Mouse (Mus musculus) megakaryocyte, embryonic 14.5 days (primary cell): ENCODE data around the gene Cacna2d4.

ENCODE experiments used
- FLI1 ChIP-seq: IDR thresholded peaks from 2 replicates; pipeline ENCODE4 v1.6.1; 2012; ENCODE audit warnings: low read length, inconsistent platforms, mixed read lengths
- GATA1 ChIP-seq: IDR thresholded peaks from 3 replicates; pipeline ENCODE4 v1.6.1; 2012; ENCODE audit warnings: mixed read lengths, low read length, inconsistent platforms, borderline replicate concordance

DNA sequence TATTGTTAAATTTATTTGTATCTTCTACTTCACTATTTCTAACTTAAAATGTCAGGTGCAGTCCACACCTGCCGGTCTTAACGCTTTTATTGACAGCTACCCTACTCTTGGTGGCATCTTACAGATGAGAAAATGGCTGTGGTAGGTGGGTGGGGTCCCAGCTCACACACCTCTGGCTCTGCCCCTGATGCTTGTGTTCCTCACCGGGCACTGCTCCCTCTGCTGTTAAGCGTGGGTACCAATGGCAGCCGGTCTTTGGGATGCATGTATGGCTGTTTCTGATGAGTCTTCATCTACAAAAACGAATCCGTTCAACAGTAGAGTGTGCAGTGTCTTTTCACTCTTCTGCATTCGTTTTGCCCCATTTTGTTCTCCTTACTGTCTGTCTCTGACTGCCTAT is 49.7 kb upstream of the Cacna2d4 start:
- TF ChIP-seq GATA1: no peak
- no peak for TF ChIP-seq FLI1
